Mouse (Mus musculus): ENCODE measurements around the gene Il1rl2.

DNA sequence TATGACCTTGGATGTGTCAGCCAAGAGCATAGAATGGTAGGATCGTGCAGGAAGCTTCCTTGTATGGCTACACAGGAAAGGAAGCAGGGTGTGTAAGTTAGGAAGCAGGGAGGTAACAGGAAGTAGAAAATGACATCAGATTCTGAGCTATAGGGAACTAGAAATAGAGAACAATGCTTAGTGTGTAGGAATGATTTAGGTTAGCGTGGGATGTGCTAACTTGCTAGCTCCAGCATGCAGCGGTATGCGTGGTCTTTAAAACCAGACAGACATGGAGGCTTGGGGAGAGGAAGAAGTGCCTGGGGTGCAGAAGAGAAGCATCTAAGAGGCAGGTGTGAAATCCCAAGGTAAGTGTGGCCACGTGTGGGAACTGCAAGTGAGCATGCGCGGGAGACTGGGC is 80.3 kb downstream of the Il1rl2 start:
- TF ChIP-seq POLR2A (IDR thresholded peaks at IDR 0.05; ENCODE audit: borderline replicate concordance, control insufficient read depth, low read depth, low read length) (no peak), CTCF (IDR thresholded peaks at IDR 0.05; ENCODE audit: control insufficient read depth, insufficient read depth, low read length) (no peak)

Measured in bone marrow, adult 2 months (tissue).